Mouse (Mus musculus) adrenal gland, adult 18-20 months (tissue): ENCODE data around the gene Syt7. TPM values are rescaled to one million over a fixed set of nuclear protein-coding genes. Genes with fewer than 3 reads are reported as not detected.

ENCODE experiments used
- total RNA-seq, 2 experiments: library from RNA; stranded (reverse); gene quantifications; 1 replicate in 1 of 2; 2 replicates in 1 of 2; pipeline ENCODE4 v1.2.3; 2021

Syt7 gene
- total RNA-seq, 2 experiments from 2014 or later, result 32.1 to 33.0 TPM

Other genes with a start within 250 kb of the Syt7 start
- gene Fads1, start 206.2 kb upstream of the Syt7 start, total RNA-seq, result 1,000 to 10,000 TPM in 1 of 2 experiments, 100 to 1,000 TPM in 1; 659 to 1,051 TPM
- gene Tmem258, start 185.1 kb upstream of the Syt7 start, total RNA-seq, result 100 to 1,000 TPM; 139 to 159 TPM
- 10 to 100 TPM in 1 of 2 experiments, 1 to 10 TPM in 1; 7.1 to 12.4 TPM for gene Fen1, start 184.9 kb upstream of the Syt7 start, total RNA-seq
- 1 to 10 TPM; 2.1 to 2.8 TPM for gene Myrf, start 148.3 kb upstream of the Syt7 start, total RNA-seq
- gene Dagla, start 84.2 kb upstream of the Syt7 start, total RNA-seq, result 10 to 100 TPM in 1 of 2 experiments, 1 to 10 TPM in 1; 6.2 to 12.5 TPM
- gene Lrrc10b, start 68.4 kb downstream of the Syt7 start, total RNA-seq, result 1 to 10 TPM; 4.1 to 5.9 TPM
- under 1 TPM in 1 of 2 experiments, not detected in 1; 0.35 TPM for gene Ppp1r32, start 93.8 kb downstream of the Syt7 start, total RNA-seq
- 10 to 100 TPM; 52.5 to 54.5 TPM for gene Cpsf7, start 136.2 kb downstream of the Syt7 start, total RNA-seq
- gene Sdhaf2, start 137.1 kb downstream of the Syt7 start, total RNA-seq, result 10 to 100 TPM; 68.5 to 72.4 TPM
- 10 to 100 TPM; 15.5 to 17.8 TPM for gene Tmem216, start 167.1 kb downstream of the Syt7 start, total RNA-seq
- gene Cyb561a3, start 188.1 kb downstream of the Syt7 start, total RNA-seq, result 10 to 100 TPM; 13.2 to 13.6 TPM
- 1 to 10 TPM; 7.2 TPM for gene Tmem138, start 188.3 kb downstream of the Syt7 start, total RNA-seq
- 100 to 1,000 TPM; 214 to 303 TPM for gene Ddb1, start 216.2 kb downstream of the Syt7 start, total RNA-seq
- gene Tkfc, start 216.6 kb downstream of the Syt7 start, total RNA-seq, result 10 to 100 TPM; 19.1 to 20.4 TPM
- gene Vwce, start 245.1 kb downstream of the Syt7 start, total RNA-seq, result under 1 TPM; 0.20 to 0.38 TPM